Mouse (Mus musculus) megakaryocyte, adult 5-6 weeks (primary cell): Measurements from ENCODE around the gene Gm10803. TPM values are rescaled to one million over a fixed set of nuclear protein-coding genes. Genes with fewer than 3 reads are reported as not detected.

Experiments used
- ATAC-seq: 2 replicates; pipeline ENCODE4 v1.8.0; 2016; ENCODE audit warnings: mild to moderate bottlenecking, inconsistent platforms; ENCODE audit not compliant: poor library complexity, severe bottlenecking
- total RNA-seq, 2 experiments: library from RNA; stranded (forward) in 1 of 2; stranded (reverse) in 1 of 2; fragments of 153-499, 151-499 nt in 1 of 2; fragments of 221-1000, 200-1000 nt in 1 of 2; gene quantifications; 2 replicates each; pipeline versions ENCODE4 v1.2.3 to v1.2.4; 2015 to 2017

The Gm10803 gene
- total RNA-seq, 2 experiments from 2014 or later = not detected

GRCm38 (mm10) chr2:93591706-93592105, 31.3 kb downstream of the Gm10803 start:
- ATAC-seq = no peak

GRCm38 (mm10) chr2:93592164-93592790, 31.9 kb downstream of the Gm10803 start:
- no peak for ATAC-seq

- ATAC-seq = no peak
Measured at GRCm38 (mm10) chr2:93593121-93593520, 32.8 kb downstream of the Gm10803 start.

- ATAC-seq = no peak
Measured at GRCm38 (mm10) chr2:93597145-93597544, 36.8 kb downstream of the Gm10803 start.

GRCm38 (mm10) chr2:93599731-93600130, 39.4 kb downstream of the Gm10803 start:
- no peak for ATAC-seq

GRCm38 (mm10) chr2:93604601-93605285, 44.4 kb downstream of the Gm10803 start:
- no peak for ATAC-seq

GRCm38 (mm10) chr2:93608800-93609199, 48.4 kb downstream of the Gm10803 start:
- ATAC-seq = no peak

GRCm38 (mm10) chr2:93613020-93613419, 52.7 kb downstream of the Gm10803 start:
- no peak for ATAC-seq

Other genes starting within 250 kb of the Gm10803 start
- gene Tspan18, start 226.1 kb upstream of the Gm10803 start, total RNA-seq (2015) = 0.20 TPM in 1 of 2 replicates, not detected in the other
- gene Tspan18, start 226.1 kb upstream of the Gm10803 start, total RNA-seq (2017) = 0.12 TPM in 1 of 2 replicates, not detected in the other
- gene Cd82, start 97.4 kb upstream of the Gm10803 start, total RNA-seq (2015) = 28.0 and 30.1 TPM in 2 replicates
- 43.1 and 45.3 TPM in 2 replicates for gene Cd82, start 97.4 kb upstream of the Gm10803 start, total RNA-seq (2017)
- gene Alx4, start 81.8 kb downstream of the Gm10803 start, total RNA-seq (2015) = not detected in 2 replicates
- gene Alx4, start 81.8 kb downstream of the Gm10803 start, total RNA-seq (2017) = not detected in 2 replicates